Mouse (Mus musculus) heart, embryonic 15.5 days (tissue): ENCODE measurements at regions not wholly inside any gene's neighbourhood (a gene's known extent, or its start where the extent isn't known, plus 50 kb on each side); places are given as distances from the start of the nearest gene placed in this dataset.

Source experiments
- ATAC-seq: fragments of 200-750 bp; cut with Nextera tagmentation; replicated peaks from 2 replicates; pipeline ENCODE4 v1.8.0; 2017; ENCODE audit warnings: low read depth, moderate TSS enrichment; ENCODE audit not compliant: insufficient number of reproducible peaks, insufficient read depth, low FRiP score
- H3K27ac ChIP-seq: fragments of 300-500 bp; sonication (generic); 2 replicates; pipeline ENCODE4 v1.5.1; 2015; ENCODE audit warnings: mild to moderate bottlenecking, inconsistent platforms
- H3K27me3 ChIP-seq: fragments of 300-500 bp; sonication (generic); 2 replicates; pipeline ENCODE4 v1.6.1; 2015; ENCODE audit warnings: inconsistent platforms
- H3K36me3 ChIP-seq: fragments of 300-500 bp; sonication (generic); 2 replicates; pipeline ENCODE4 v1.6.1; 2015; ENCODE audit warnings: mild to moderate bottlenecking, inconsistent platforms
- H3K4me1 ChIP-seq: fragments of 300-500 bp; sonication (generic); replicated peaks from 2 replicates; pipeline ENCODE4 v1.6.1; 2015; ENCODE audit warnings: inconsistent platforms
- H3K4me2 ChIP-seq: fragments of 300-500 bp; sonication (generic); 2 replicates; pipeline ENCODE4 v1.6.1; 2015; ENCODE audit warnings: inconsistent platforms, mild to moderate bottlenecking, moderate library complexity
- H3K4me3 ChIP-seq: fragments of 300-500 bp; sonication (generic); 2 replicates; pipeline ENCODE4 v1.5.1; 2015; ENCODE audit warnings: mild to moderate bottlenecking, inconsistent platforms
- H3K9ac ChIP-seq: fragments of 300-500 bp; sonication (generic); 2 replicates; pipeline ENCODE4 v1.6.1; 2015; ENCODE audit warnings: mild to moderate bottlenecking, inconsistent platforms
- H3K9me3 ChIP-seq: fragments of 300-500 bp; sonication (generic); replicated peaks from 2 replicates; pipeline ENCODE4 v1.6.1; 2016; ENCODE audit warnings: inconsistent platforms
- WGBS: fragments of 180-500 bp; shearing (Covaris S2); methylation state at CpG from one replicate; pipeline ENCODE4 v1.1.7; 2015; ENCODE audit warnings: mixed read lengths; 5-methylcytosine and 5-hydroxymethylcytosine counted together

- H3K9ac ChIP-seq = no peak overlapping the region
- H3K27ac ChIP-seq = no peak overlapping the region
- no peak overlapping the region for H3K4me3 ChIP-seq
- WGBS = 71% methylated on average over 8 of the region's 8 CpGs
- no peak overlapping the region for H3K4me2 ChIP-seq
- no peaks in the 10 kb centered on the region for H3K4me1 ChIP-seq
- H3K36me3 ChIP-seq = no peaks in the 10 kb centered on the region
- no peak for ATAC-seq
- H3K27me3 ChIP-seq = no peaks in the 10 kb centered on the region
- H3K9me3 ChIP-seq = no peaks in the 10 kb centered on the region
Observed at GRCm38 (mm10) chr9:84923966-84924365, 388.6 kb upstream of the Gm11114 start.

- H3K4me2 ChIP-seq = no peak overlapping the region
- H3K27me3 ChIP-seq = no peaks in the 10 kb centered on the region
- WGBS = 80% methylated on average over 2 of the region's 2 CpGs
- H3K36me3 ChIP-seq = no peaks in the 10 kb centered on the region
- no peak overlapping the region for H3K9ac ChIP-seq
- ATAC-seq = no peak
- H3K27ac ChIP-seq = no peak overlapping the region
- no peak overlapping the region for H3K4me3 ChIP-seq
- no peaks in the 10 kb centered on the region for H3K9me3 ChIP-seq
- H3K4me1 ChIP-seq = no peaks in the 10 kb centered on the region
Observed at GRCm38 (mm10) chr9:84936291-84937055, 376.1 kb upstream of the Gm11114 start.

- H3K36me3 ChIP-seq = no peaks in the 10 kb centered on the region
- H3K27me3 ChIP-seq = no peaks in the 10 kb centered on the region
- H3K9me3 ChIP-seq = no peaks in the 10 kb centered on the region
- no peak overlapping the region for H3K4me2 ChIP-seq
- no peak overlapping the region for H3K4me3 ChIP-seq
- peaks cover 4% of the 10 kb centered on the region; the same call in 1 of the 2 replicates for H3K4me1 ChIP-seq
- WGBS = 61% methylated on average over 11 of the region's 11 CpGs
- H3K9ac ChIP-seq = no peak overlapping the region
- ATAC-seq = 0 out of 2 replicates have a peak, but pooled peaks have one; percentile 50
- peak overlapping the region; percentile 65 for H3K27ac ChIP-seq
Observed at GRCm38 (mm10) chr9:84966558-84967154, 345.9 kb upstream of the Gm11114 start.

- H3K27ac ChIP-seq = no peak overlapping the region
- no peak for ATAC-seq
- H3K9me3 ChIP-seq = no peaks in the 10 kb centered on the region
- H3K4me1 ChIP-seq = peaks cover 4% of the 10 kb centered on the region; the same call in 1 of the 2 replicates
- WGBS = 81% methylated on average over 3 of the region's 3 CpGs
- H3K27me3 ChIP-seq = no peaks in the 10 kb centered on the region
- no peak overlapping the region for H3K9ac ChIP-seq
- H3K4me2 ChIP-seq = no peak overlapping the region
- H3K4me3 ChIP-seq = no peak overlapping the region
- H3K36me3 ChIP-seq = no peaks in the 10 kb centered on the region
Observed at GRCm38 (mm10) chr9:84969975-84970608, 342.5 kb upstream of the Gm11114 start.

GRCm38 (mm10) chr9:84977470-84977869 lies 335.1 kb upstream of the Gm11114 start:
- no peaks in the 10 kb centered on the region for H3K4me1 ChIP-seq
- 65% methylated on average over 5 of the region's 5 CpGs for WGBS
- H3K4me3 ChIP-seq = no peak overlapping the region
- no peaks in the 10 kb centered on the region for H3K36me3 ChIP-seq
- no peaks in the 10 kb centered on the region for H3K27me3 ChIP-seq
- no peak overlapping the region for H3K9ac ChIP-seq
- no peak for ATAC-seq
- no peaks in the 10 kb centered on the region for H3K9me3 ChIP-seq
- H3K27ac ChIP-seq = no peak overlapping the region
- H3K4me2 ChIP-seq = no peak overlapping the region

GRCm38 (mm10) chr9:85003414-85003813 lies 309.2 kb upstream of the Gm11114 start:
- H3K4me3 ChIP-seq = no peak overlapping the region
- H3K27ac ChIP-seq = no peak overlapping the region
- no peaks in the 10 kb centered on the region for H3K4me1 ChIP-seq
- no peak overlapping the region for H3K4me2 ChIP-seq
- no peak overlapping the region for H3K9ac ChIP-seq
- no peaks in the 10 kb centered on the region for H3K36me3 ChIP-seq
- ATAC-seq = no peak
- no peaks in the 10 kb centered on the region; the same call in 1 of the 2 replicates for H3K9me3 ChIP-seq
- 8% methylated on average over 1 of the region's 1 CpGs for WGBS
- no peaks in the 10 kb centered on the region for H3K27me3 ChIP-seq

GRCm38 (mm10) chr9:85011361-85011760 lies 301.2 kb upstream of the Gm11114 start:
- ATAC-seq = no peak
- Histone ChIP-seq H3K36me3 (no peaks in the 10 kb centered on the region), H3K9ac (no peak overlapping the region), H3K4me2 (no peak overlapping the region), H3K27me3 (no peaks in the 10 kb centered on the region), H3K9me3 (no peaks in the 10 kb centered on the region), H3K4me1 (no peaks in the 10 kb centered on the region), H3K27ac (no peak overlapping the region), H3K4me3 (no peak overlapping the region)
- WGBS = 54% methylated on average over 1 of the region's 1 CpGs

- WGBS = 69% methylated on average over 2 of the region's 2 CpGs
- Histone ChIP-seq H3K4me1 (no peaks in the 10 kb centered on the region), H3K27me3 (no peaks in the 10 kb centered on the region), H3K9me3 (no peaks in the 10 kb centered on the region), H3K4me3 (no peak overlapping the region), H3K27ac (no peak overlapping the region), H3K4me2 (no peak overlapping the region), H3K9ac (no peak overlapping the region), H3K36me3 (no peaks in the 10 kb centered on the region)
- ATAC-seq = no peak
Observed at GRCm38 (mm10) chr9:85048112-85048978, 264.2 kb upstream of the Gm11114 start.

- no peaks in the 10 kb centered on the region for H3K9me3 ChIP-seq
- H3K4me2 ChIP-seq = no peak overlapping the region
- no peaks in the 10 kb centered on the region for H3K36me3 ChIP-seq
- H3K4me1 ChIP-seq = no peaks in the 10 kb centered on the region
- no peaks in the 10 kb centered on the region for H3K27me3 ChIP-seq
- 65% methylated on average over 4 of the region's 4 CpGs for WGBS
- H3K9ac ChIP-seq = no peak overlapping the region
- H3K4me3 ChIP-seq = no peak overlapping the region
- ATAC-seq = no peak
- no peak overlapping the region for H3K27ac ChIP-seq
Observed at GRCm38 (mm10) chr9:85052526-85052925, 260.0 kb upstream of the Gm11114 start.

GRCm38 (mm10) chr9:85079975-85080374 lies 232.6 kb upstream of the Gm11114 start:
- no peak overlapping the region for H3K9ac ChIP-seq
- H3K27ac ChIP-seq = no peak overlapping the region
- ATAC-seq = no peak

More at GRCm38 (mm10) chr9:85079975-85080374, 232.6 kb upstream of the Gm11114 start:
- no peaks in the 10 kb centered on the region for H3K4me1 ChIP-seq
- no peak overlapping the region for H3K4me2 ChIP-seq
- no peaks in the 10 kb centered on the region for H3K36me3 ChIP-seq
- no peaks in the 10 kb centered on the region for H3K9me3 ChIP-seq
- no peaks in the 10 kb centered on the region for H3K27me3 ChIP-seq
- H3K4me3 ChIP-seq = no peak overlapping the region
- 63% methylated on average over 5 of the region's 5 CpGs for WGBS
